Mouse (Mus musculus) frontal cortex, postnatal 14 days (tissue): Measurements from ENCODE around the gene Pdk4.

Experiments
- DNase-seq, 2 experiments: peaks; one replicate each; pipeline ENCODE4 v3.0.0; 2022; ENCODE audit warnings: low spot score in 2 of 2

Pdk4 gene

GRCm38 (mm10) chr6:5444331-5444898 is 51.7 kb downstream of the Pdk4 start:
- DNase-seq = no peak

- no peak for DNase-seq
Measured at GRCm38 (mm10) chr6:5443104-5443863, 52.8 kb downstream of the Pdk4 start.

GRCm38 (mm10) chr6:5442316-5443085 is 53.6 kb downstream of the Pdk4 start:
- peak in 1 of 2 experiments; percentile 25 for DNase-seq

GRCm38 (mm10) chr6:5441221-5441620 is 54.9 kb downstream of the Pdk4 start:
- DNase-seq = no peak

GRCm38 (mm10) chr6:5437757-5438156 is 58.4 kb downstream of the Pdk4 start:
- no peak for DNase-seq

- no peak for DNase-seq
Measured at GRCm38 (mm10) chr6:5433887-5434286, 62.2 kb downstream of the Pdk4 start.
